Mouse (Mus musculus) limb, embryonic 12.5 days (tissue): ENCODE results near the gene Wee2. TPM values are rescaled to one million over a fixed set of nuclear protein-coding genes. Genes with fewer than 3 reads are reported as not detected.

ENCODE experiments used
- ATAC-seq: fragments of 200-750 bp; cut with Nextera tagmentation; 2 replicates; pipeline ENCODE4 v1.8.0; 2017; ENCODE audit warnings: low read depth, moderate TSS enrichment; ENCODE audit not compliant: insufficient number of reproducible peaks, insufficient read depth, low FRiP score, low TSS enrichment
- H3K27ac ChIP-seq: fragments of 300-500 bp; sonication (generic); 2 replicates; pipeline ENCODE4 v1.5.1; 2016; ENCODE audit warnings: mild to moderate bottlenecking, moderate library complexity
- H3K27me3 ChIP-seq: fragments of 300-500 bp; sonication (generic); 2 replicates; pipeline ENCODE4 v1.6.1; 2016; ENCODE audit warnings: mild to moderate bottlenecking, moderate library complexity
- H3K36me3 ChIP-seq: fragments of 300-500 bp; sonication (generic); 2 replicates; pipeline ENCODE4 v1.6.1; 2016; ENCODE audit warnings: mild to moderate bottlenecking, moderate library complexity
- H3K4me1 ChIP-seq: fragments of 300-500 bp; sonication (generic); replicated peaks from 2 replicates; pipeline ENCODE4 v1.6.1; 2016
- H3K4me2 ChIP-seq: fragments of 300-500 bp; sonication (generic); 2 replicates; pipeline ENCODE4 v1.6.1; 2016; ENCODE audit warnings: mild to moderate bottlenecking, moderate library complexity
- H3K4me3 ChIP-seq: fragments of 300-500 bp; sonication (generic); replicated peaks from 2 replicates; pipeline ENCODE4 v1.5.1; 2016; ENCODE audit warnings: mild to moderate bottlenecking
- H3K9ac ChIP-seq: fragments of 300-500 bp; sonication (generic); replicated peaks from 2 replicates; pipeline ENCODE4 v1.6.1; 2016; ENCODE audit warnings: mild to moderate bottlenecking, moderate library complexity
- H3K9me3 ChIP-seq: fragments of 300-500 bp; sonication (generic); 2 replicates; pipeline ENCODE4 v1.6.1; 2016; ENCODE audit warnings: mild to moderate bottlenecking, moderate library complexity
- WGBS: fragments of 180-500 bp; shearing (Covaris S2); methylation state at CpG from one replicate; pipeline ENCODE4 v1.1.7; 2016; 5-methylcytosine and 5-hydroxymethylcytosine counted together
- polyA plus RNA-seq: library from polyadenylated mRNA; unstranded; fragments of >200 nt; fragmentation: Nextera tagmentation; extraction: Ambion mirVana; gene quantifications from 2 replicates; pipeline ENCODE4 v1.2.1, GENCODE M21; 2016

Gene Wee2
- polyA plus RNA-seq, 1 experiment from 2014 or later = not detected

DNA sequence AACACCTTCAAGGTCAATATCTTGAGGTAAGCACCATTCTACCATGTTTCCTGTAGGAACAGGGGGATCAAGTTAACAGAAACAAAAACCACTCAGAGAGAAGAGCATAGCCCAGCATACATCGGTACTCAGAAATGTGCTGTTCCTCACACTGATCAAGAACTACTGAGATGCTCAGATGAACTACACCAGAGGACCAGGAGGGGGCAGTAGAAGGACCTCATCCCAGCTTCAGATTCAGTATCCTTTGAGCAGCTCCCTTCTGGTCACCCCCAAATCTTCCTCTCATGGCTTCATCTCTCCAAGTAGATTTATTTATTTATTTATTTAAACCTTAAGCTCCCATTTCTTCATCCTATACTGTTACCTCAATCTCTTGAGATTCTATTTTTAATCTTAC, 15.1 kb upstream of the Wee2 start:
- no peak overlapping the region for H3K4me2 ChIP-seq
- 65% methylated on average over 1 of the region's 1 CpGs for WGBS
- no peak overlapping the region for H3K9ac ChIP-seq
- H3K27me3 ChIP-seq = no peaks in the 10 kb centered on the region
- no peak overlapping the region for H3K27ac ChIP-seq
- no peaks in the 10 kb centered on the region for H3K4me1 ChIP-seq
- ATAC-seq = no peak
- H3K4me3 ChIP-seq = no peak overlapping the region
- peaks cover 7% of the 10 kb centered on the region for H3K36me3 ChIP-seq
- H3K9me3 ChIP-seq = no peaks in the 10 kb centered on the region

DNA sequence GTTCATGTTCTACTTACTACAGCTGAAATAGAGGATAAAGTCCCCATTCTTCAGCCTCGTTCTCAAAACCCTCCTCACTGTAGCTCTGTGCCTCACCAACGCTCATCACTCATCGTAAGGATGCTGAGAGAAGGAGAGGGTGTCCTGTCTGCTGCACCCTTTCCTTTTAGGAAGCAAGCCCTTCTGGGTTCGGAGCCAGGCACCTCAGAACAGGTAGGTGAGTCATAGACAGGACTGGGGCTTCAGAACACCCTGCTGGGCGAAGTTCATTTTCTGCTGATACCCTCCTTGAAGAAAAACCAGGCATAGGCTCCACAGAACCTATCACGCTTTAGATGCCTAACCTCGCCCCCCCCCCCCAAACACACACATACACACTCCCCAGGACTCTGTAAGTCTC, 11.4 kb upstream of the Wee2 start:
- Histone ChIP-seq H3K9ac (no peak overlapping the region), H3K4me2 (no peak overlapping the region), H3K27ac (no peak overlapping the region), H3K36me3 (peaks cover 2% of the 10 kb centered on the region), H3K9me3 (no peaks in the 10 kb centered on the region), H3K4me3 (no peak overlapping the region), H3K4me1 (no peaks in the 10 kb centered on the region), H3K27me3 (no peaks in the 10 kb centered on the region)
- WGBS = 83% methylated on average over 7 of the region's 7 CpGs
- ATAC-seq = no peak

DNA sequence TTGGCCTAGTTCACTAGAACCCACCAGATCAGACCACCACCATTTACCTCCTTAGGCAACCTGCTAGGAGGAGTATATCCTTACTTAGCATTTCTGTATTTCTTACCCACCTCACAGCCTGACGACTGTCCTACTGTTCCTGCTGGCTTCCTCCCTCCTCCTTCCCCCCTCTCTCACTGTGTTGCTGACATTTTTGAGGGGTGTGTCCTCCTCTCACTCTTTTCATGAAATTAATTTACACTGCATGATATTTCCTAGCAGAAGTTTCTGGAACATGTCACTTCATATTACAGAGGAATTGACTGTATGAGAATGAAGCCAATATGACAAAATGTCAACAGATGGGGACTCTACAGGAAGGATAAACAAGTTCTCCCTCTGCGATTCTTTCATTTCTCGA, 10.2 kb upstream of the Wee2 start:
- Histone ChIP-seq H3K27me3 (no peaks in the 10 kb centered on the region), H3K4me1 (peaks cover under 1% of the 10 kb centered on the region; the same call in 1 of the 2 replicates), H3K9ac (no peak overlapping the region), H3K4me3 (no peak overlapping the region), H3K9me3 (no peaks in the 10 kb centered on the region), H3K4me2 (no peak overlapping the region), H3K36me3 (no peaks in the 10 kb centered on the region), H3K27ac (no peak overlapping the region)
- WGBS = 78% methylated on average over 3 of the region's 3 CpGs
- no peak for ATAC-seq

DNA sequence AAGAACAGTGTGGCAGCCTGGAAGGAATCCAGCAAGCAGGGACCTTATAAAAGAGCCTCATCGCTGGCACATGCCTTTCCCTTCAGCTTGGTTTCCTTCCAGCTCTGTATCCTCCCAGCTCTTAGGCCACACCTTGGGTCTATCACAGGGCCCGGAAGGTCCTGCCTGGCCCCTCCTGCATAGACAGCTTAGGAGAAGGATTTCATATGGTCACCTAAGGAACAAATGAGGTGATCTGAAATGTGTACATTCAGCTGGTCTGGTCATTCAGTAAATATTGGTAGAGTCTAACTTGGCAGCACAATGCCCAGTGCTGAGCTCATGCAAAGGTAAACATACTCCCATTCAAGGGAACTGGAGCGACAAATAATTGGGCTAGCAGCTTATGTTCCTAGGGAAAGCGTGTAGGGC, 9.4 kb upstream of the Wee2 start:
- Histone ChIP-seq H3K27me3 (no peaks in the 10 kb centered on the region), H3K4me3 (no peak overlapping the region), H3K9me3 (no peaks in the 10 kb centered on the region), H3K4me1 (peaks cover 8% of the 10 kb centered on the region), H3K4me2 (no peak overlapping the region), H3K36me3 (no peaks in the 10 kb centered on the region), H3K9ac (no peak overlapping the region), H3K27ac (no peak overlapping the region)
- WGBS = 94% methylated on average over 4 of the region's 4 CpGs
- ATAC-seq = no peak

DNA sequence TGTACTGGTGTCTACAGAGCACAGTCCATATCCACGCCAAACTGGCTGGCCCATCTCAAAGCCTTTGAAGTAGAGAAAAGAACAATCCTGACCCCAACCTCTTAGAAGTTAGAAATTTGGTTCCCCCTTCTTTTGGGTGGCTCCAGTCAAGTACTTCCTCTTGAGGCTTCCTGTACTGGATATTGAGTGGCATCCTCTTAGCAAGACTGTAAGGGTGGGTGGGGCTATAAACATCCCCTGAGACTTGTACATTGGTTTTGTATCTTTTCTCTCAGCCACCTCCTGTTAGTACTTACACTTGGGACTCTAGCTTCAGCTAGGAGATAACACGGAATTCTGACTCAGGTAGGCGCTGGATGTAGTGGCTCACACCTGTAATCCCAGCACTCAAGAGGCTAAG, 8.6 kb upstream of the Wee2 start:
- H3K9ac ChIP-seq = no peak overlapping the region
- H3K27ac ChIP-seq = no peak overlapping the region
- 87% methylated on average over 3 of the region's 3 CpGs for WGBS
- peaks cover 12% of the 10 kb centered on the region for H3K4me1 ChIP-seq
- no peak overlapping the region for H3K4me2 ChIP-seq
- H3K4me3 ChIP-seq = no peak overlapping the region
- ATAC-seq = no peak
- H3K9me3 ChIP-seq = no peaks in the 10 kb centered on the region
- no peaks in the 10 kb centered on the region for H3K27me3 ChIP-seq
- no peaks in the 10 kb centered on the region for H3K36me3 ChIP-seq

DNA sequence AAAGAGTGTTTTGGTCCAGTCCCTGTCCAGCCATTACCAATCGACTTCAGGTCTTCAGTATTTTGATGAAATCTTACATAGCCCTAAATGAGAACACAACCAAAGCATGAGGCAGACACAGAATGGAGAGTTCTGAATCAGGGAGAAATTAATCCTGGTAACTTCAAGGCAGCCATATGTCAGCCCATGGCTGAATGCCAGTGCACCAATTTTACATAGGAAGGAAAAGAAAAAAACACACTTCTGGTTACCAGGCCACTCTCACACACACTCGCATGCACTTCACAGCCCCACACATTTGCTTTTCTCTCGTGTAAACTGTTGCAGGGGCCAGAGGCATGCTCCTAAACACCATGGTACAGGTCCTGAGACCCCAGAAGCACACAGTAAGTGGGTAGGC, 8.0 kb upstream of the Wee2 start:
- Histone ChIP-seq H3K27ac (no peak overlapping the region), H3K4me2 (no peak overlapping the region), H3K4me3 (no peak overlapping the region), H3K9me3 (no peaks in the 10 kb centered on the region), H3K9ac (no peak overlapping the region), H3K27me3 (no peaks in the 10 kb centered on the region), H3K36me3 (no peaks in the 10 kb centered on the region), H3K4me1 (peaks cover 12% of the 10 kb centered on the region)
- WGBS = 79% methylated on average over 3 of the region's 3 CpGs
- no peak for ATAC-seq

DNA sequence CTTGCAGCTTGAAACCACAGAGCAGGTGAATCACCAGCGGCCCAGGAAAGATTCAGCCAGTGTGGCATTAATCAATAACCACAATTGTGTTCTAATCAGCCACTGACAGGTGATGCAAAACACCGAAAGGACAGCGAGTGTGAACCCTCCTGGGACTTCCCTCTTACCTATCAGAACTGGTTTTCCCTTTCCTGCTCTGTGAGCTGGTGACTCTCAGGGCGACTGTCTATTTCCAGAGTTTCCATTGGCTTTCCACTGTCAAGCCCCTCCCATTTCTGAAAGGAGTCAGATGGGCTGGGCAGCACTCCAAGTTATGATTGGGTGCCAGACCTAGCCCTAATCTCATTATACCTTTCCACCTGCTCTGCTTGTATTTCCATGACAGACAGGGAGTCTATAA, 7.5 kb upstream of the Wee2 start:
- H3K4me3 ChIP-seq = no peak overlapping the region
- H3K27me3 ChIP-seq = no peaks in the 10 kb centered on the region
- no peaks in the 10 kb centered on the region for H3K36me3 ChIP-seq
- H3K9ac ChIP-seq = no peak overlapping the region
- H3K27ac ChIP-seq = no peak overlapping the region
- 68% methylated on average over 4 of the region's 4 CpGs for WGBS
- peaks cover 15% of the 10 kb centered on the region for H3K4me1 ChIP-seq
- H3K9me3 ChIP-seq = no peaks in the 10 kb centered on the region
- ATAC-seq = no peak
- H3K4me2 ChIP-seq = no peak overlapping the region

DNA sequence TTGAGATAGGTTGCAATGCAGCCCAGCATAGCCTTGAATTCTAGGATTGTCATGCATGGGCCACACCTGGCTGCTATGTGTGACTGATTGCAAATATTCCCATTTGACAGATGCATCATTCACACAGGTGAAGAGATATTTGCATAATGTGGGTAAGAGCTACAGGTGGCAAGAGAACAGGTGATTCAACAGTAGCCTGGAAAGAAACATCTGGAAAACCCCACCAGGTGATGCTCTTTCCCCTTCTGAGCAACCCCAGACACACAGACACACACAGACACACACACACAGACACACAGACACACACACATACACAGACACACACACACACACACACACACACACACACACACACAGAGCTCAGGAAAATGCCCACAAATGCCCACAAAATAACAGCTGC, 7.1 kb upstream of the Wee2 start:
- H3K27ac ChIP-seq = no peak overlapping the region
- no peak overlapping the region for H3K4me3 ChIP-seq
- no peak overlapping the region for H3K9ac ChIP-seq
- H3K27me3 ChIP-seq = no peaks in the 10 kb centered on the region
- H3K4me2 ChIP-seq = no peak overlapping the region
- H3K36me3 ChIP-seq = no peaks in the 10 kb centered on the region
- no peaks in the 10 kb centered on the region for H3K9me3 ChIP-seq
- no peak for ATAC-seq
- H3K4me1 ChIP-seq = peaks cover 17% of the 10 kb centered on the region

DNA sequence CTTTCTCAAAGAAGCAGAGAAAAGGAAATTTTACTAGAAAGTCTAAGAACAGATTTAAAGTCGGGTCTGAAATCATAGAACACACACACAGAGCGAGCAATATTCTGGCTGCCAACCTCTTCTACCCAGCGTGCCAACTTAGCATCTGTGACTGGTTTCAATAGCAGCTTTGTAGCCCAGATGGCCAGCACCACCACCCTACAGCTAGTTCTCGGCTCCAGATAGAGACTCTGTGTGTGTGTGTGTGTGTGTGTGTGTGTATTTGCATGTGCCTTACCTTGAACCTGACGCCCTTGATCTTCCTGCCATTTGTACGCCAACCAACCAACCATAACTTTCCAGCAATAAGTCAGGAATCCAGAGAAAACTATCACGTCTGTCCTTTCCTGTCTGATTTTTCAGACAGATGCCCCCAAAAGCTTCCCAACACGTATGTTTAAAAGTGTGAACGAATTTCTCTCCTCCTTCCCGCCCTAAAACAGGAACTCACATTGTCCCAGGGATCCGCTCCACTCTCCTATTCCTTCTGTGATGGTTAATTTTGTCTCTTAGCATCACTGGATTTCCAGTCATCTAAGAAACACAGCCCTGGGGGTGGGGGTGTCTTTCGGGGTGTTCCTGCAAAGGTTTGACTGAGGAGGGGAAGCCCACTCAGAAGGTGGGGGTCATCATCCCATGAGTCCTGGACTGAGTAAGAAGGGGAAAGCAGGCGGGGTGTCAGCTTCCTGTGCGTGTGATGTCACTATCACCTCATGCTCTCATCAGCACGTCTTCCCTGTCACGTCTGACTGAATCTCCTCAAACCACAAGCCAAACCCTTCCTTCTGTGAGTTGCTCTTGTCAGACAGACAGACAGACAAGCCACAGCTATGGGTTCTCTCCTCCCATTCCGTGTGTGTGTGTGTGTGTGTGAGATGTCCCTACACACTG, 6.3 kb upstream of the Wee2 start:
- Histone ChIP-seq H3K9me3 (no peaks in the 10 kb centered on the region), H3K4me1 (peaks cover 17% of the 10 kb centered on the region), H3K27ac (no peak overlapping the region), H3K27me3 (no peaks in the 10 kb centered on the region; the same call in 1 of the 2 replicates), H3K4me3 (no peak overlapping the region), H3K9ac (no peak overlapping the region), H3K4me2 (no peak overlapping the region), H3K36me3 (no peaks in the 10 kb centered on the region)
- ATAC-seq = no peak
- WGBS = 88% methylated on average over 17 of the region's 17 CpGs

DNA sequence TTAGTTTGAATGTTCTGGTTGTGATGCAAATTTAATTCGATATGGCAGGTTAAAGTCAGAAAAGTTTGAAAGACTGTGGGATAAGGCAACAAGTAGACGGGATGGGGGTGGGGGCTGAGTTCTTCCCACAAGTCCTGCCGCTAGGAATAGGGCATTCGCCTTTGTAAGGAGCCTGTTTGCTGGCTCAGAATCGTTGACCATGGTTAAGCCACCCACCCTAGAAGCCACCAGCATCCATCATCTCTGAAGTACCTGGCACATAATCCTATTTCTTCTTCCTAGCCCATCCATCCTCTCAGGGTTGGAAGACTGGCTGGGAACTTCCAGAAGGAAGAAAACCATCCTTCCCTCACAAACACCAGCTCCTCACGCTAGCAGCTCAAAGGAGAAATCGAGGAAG, 4.2 kb upstream of the Wee2 start:
- 12% methylated on average over 7 of the region's 7 CpGs for WGBS
- ATAC-seq = no peak
- no peak overlapping the region for H3K27ac ChIP-seq

DNA sequence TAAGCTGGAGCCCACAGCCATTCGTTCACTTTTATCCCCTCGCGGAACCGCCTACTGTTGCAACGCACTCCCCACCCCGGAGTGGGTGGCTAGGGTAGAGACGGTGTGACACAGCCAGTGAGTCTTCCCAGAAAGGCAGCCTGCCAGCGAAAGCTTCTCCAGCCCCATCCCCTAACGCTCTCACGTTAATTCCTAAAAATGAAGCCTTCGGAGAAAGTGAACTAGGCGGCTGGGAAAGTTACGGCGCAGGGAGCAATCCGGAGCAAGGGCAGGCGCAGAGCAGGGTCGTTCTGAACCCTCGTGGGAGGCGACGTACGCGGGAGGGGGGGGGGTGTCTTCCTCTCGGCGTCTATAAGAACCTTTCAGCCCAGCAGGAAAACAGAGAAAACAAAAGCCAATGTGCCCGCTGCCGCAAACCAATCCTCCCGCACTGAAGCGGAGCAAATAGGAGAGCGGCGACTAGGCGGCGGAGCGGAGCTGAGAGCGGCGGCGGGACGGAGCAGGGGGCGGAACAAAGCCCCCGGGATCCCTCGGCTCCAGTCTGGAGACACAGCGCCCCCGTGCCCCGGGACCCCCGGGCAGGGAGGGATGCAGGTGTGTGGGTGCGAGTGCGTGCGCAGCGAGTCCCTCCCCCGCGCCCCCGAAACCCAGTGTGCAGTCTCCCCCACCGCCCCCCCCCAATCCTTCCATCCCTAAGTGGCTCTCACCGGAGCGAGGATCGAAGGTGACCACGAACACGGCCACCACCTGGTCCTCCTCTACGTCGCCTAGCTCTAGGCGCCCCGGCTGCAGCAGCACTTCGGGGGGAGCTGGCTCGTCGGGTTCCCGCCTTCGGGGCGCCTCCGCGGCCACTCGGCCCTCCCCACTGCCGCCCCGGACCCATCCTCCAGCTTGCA, 3.5 kb upstream of the Wee2 start:
- Histone ChIP-seq H3K27me3 (peaks cover 19% of the 10 kb centered on the region), H3K9ac (peak overlapping the region; percentile 89), H3K4me2 (peak overlapping the region; percentile 87), H3K9me3 (no peaks in the 10 kb centered on the region), H3K4me3 (peak overlapping the region; percentile 79), H3K36me3 (no peaks in the 10 kb centered on the region), H3K4me1 (peaks cover 17% of the 10 kb centered on the region), H3K27ac (peak overlapping the region; percentile 67; the same call in 1 of the 2 replicates)
- peak; percentile 71 for ATAC-seq
- WGBS = under 1% methylated on average over 64 of the region's 72 CpGs

More for the DNA sequence above, 4.2 kb upstream of the Wee2 start:
- H3K27me3 ChIP-seq = peaks cover 14% of the 10 kb centered on the region
- peak overlapping the region; percentile 89 for H3K9ac ChIP-seq
- H3K4me3 ChIP-seq = peak overlapping the region; percentile 79
- no peaks in the 10 kb centered on the region for H3K36me3 ChIP-seq
- peaks cover 17% of the 10 kb centered on the region for H3K4me1 ChIP-seq
- no peaks in the 10 kb centered on the region for H3K9me3 ChIP-seq
- peak overlapping the region; percentile 87 for H3K4me2 ChIP-seq
